Mouse (Mus musculus) layer of hippocampus, postnatal 10 days (tissue): Measurements from ENCODE around the gene Dgat2. TPM values are rescaled to one million over a fixed set of nuclear protein-coding genes. Genes with fewer than 3 reads are reported as not detected.

Source experiments
- DNase-seq, 2 experiments: peaks; one replicate each; pipeline ENCODE4 v3.0.0; 2021; ENCODE audit warnings: low spot score in 2 of 2
- total RNA-seq, 2 experiments: library from RNA; stranded (reverse); gene quantifications; 2 replicates each; pipeline ENCODE4 v1.2.3; 2021

Gene Dgat2
- total RNA-seq, 2 experiments from 2014 or later, result 77.9 to 82.9 TPM

GRCm38 (mm10) chr7:99164873-99165410, 17.6 kb downstream of the Dgat2 start:
- no peak for DNase-seq

GRCm38 (mm10) chr7:99162462-99162861, 20.1 kb downstream of the Dgat2 start:
- no peak for DNase-seq

- no peak for DNase-seq
Measured at GRCm38 (mm10) chr7:99161961-99162360, 20.6 kb downstream of the Dgat2 start.

GRCm38 (mm10) chr7:99161529-99161928, 21.0 kb downstream of the Dgat2 start:
- DNase-seq, result no peak

GRCm38 (mm10) chr7:99160995-99161394, 21.5 kb downstream of the Dgat2 start:
- DNase-seq, result no peak

- DNase-seq, result no peak
Measured at GRCm38 (mm10) chr7:99159446-99159845, 23.1 kb downstream of the Dgat2 start.

- no peak for DNase-seq
Measured at GRCm38 (mm10) chr7:99158904-99159303, 23.6 kb downstream of the Dgat2 start.

- DNase-seq, result no peak
Measured at GRCm38 (mm10) chr7:99158011-99158410, 24.5 kb downstream of the Dgat2 start.

GRCm38 (mm10) chr7:99156737-99157136, 25.8 kb downstream of the Dgat2 start:
- DNase-seq, result no peak

- no peak for DNase-seq
Measured at GRCm38 (mm10) chr7:99155311-99156289, 26.9 kb downstream of the Dgat2 start.

GRCm38 (mm10) chr7:99154648-99155151, 27.8 kb downstream of the Dgat2 start:
- DNase-seq, result no peak

- no peak for DNase-seq
Measured at GRCm38 (mm10) chr7:99153686-99154202, 28.8 kb downstream of the Dgat2 start.

GRCm38 (mm10) chr7:99152756-99153155, 29.8 kb downstream of the Dgat2 start:
- no peak for DNase-seq

GRCm38 (mm10) chr7:99151342-99151741, 31.2 kb downstream of the Dgat2 start:
- DNase-seq, result peak; percentile 97 to 98

- DNase-seq, result no peak
Measured at GRCm38 (mm10) chr7:99149017-99149416, 33.5 kb downstream of the Dgat2 start.

GRCm38 (mm10) chr7:99147494-99147893, 35.0 kb downstream of the Dgat2 start:
- no peak for DNase-seq

GRCm38 (mm10) chr7:99146906-99147305, 35.6 kb downstream of the Dgat2 start:
- DNase-seq, result no peak

GRCm38 (mm10) chr7:99146011-99146410, 36.5 kb downstream of the Dgat2 start:
- DNase-seq, result no peak

GRCm38 (mm10) chr7:99144616-99145015, 37.9 kb downstream of the Dgat2 start:
- no peak for DNase-seq

GRCm38 (mm10) chr7:99143244-99143643, 39.3 kb downstream of the Dgat2 start:
- DNase-seq, result no peak

- no peak for DNase-seq
Measured at GRCm38 (mm10) chr7:99141919-99142606, 40.5 kb downstream of the Dgat2 start.
